Mouse (Mus musculus) cerebellum, postnatal 36 days (tissue): ENCODE results near the gene Mark3.
A peak's percentile ranks its signal among the peaks of the same experiment; 100 is the strongest.

Experiments used
- DNase-seq, 2 experiments: peaks; one replicate each; pipeline ENCODE4 v3.0.0; 2021 to 2022; ENCODE audit warnings: mixed read lengths in 2 of 2

The Mark3 gene

DNA sequence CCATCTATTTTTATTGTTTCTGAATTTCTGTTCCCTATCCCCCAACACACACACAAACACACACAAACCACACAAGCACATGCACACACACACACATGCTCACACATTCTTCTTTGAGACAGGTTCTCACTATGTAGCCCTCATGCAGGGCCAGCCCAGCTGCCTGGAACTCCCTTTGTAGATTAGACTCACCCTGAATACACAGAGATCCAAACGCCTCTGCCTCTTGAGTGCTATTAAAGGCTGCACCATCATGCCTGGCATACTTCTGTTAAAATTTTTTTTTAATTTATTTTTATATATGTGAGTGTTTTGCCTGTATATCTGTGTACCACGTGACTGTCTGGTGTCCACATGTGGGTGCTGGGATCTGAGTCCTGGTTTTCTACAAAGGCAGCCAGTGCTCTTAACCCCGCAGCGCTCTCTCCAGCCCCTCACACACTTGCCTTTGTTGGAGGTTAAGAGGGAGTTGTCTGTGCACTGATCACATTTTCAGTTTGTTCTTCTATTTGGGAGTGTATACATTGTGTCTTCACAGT is 12.0 kb upstream of the Mark3 start:
- DNase-seq: no peak

GRCm38 (mm10) chr12:111563076-111563629 is 11.2 kb upstream of the Mark3 start:
- no peak for DNase-seq

DNA sequence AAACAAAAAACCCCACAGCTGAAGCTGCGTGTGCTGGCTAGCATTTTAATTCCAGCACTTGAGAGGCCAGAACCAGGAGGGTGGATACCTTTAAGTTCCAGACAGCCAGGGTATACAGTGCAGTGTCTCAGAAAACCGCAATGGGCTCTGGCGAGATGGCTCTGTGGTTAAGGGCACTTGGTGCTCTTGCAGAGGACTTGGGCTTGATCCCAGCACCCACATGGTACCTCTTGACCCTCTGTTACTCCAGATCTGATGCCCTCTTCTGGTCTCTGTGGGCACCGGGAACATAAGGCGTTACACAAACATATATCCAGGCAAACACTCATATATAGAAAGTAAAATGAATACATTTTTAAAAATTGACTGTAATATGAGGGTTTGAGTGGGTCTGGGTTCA is 9.0 kb upstream of the Mark3 start:
- no peak for DNase-seq

DNA sequence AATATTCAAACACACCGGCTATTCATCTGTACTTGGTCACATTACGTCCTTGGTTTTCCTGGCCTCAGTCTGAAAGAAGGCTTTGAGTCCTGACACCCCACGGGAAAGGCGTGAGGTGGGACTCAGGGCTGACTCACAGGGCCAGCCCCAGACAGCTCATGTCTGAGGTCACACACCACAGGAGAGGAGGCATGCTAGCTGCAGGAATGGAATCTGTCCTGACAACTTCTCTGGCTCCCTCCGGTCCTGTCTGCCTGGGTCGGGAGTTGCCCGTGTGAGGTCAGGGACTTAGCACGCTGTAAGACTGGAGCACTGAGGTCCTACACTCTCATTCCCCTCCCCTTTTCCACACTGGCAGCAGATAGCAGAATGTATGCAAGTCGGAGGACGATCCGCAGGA is 5.5 kb upstream of the Mark3 start:
- DNase-seq: no peak

DNA sequence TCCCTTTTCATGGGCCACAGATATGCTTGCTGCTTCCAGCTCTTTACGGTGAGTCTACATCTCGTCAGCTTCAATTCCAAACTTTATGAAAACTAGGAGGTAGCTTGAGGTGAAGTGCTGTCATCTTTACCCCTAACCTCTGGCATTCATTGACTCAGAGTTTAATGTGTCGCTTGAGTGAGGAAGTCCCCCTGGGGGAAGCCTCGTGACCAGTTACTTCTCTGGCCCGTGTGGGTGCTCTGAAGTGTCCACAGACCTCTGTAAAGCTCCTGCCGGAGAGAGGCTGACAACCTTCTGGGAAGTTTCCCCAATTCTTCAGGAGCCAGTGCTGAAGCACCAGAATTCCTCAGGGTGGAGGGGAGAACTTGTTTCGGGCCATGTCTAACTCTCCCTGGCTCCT is 1.9 kb upstream of the Mark3 start:
- DNase-seq: no peak

DNA sequence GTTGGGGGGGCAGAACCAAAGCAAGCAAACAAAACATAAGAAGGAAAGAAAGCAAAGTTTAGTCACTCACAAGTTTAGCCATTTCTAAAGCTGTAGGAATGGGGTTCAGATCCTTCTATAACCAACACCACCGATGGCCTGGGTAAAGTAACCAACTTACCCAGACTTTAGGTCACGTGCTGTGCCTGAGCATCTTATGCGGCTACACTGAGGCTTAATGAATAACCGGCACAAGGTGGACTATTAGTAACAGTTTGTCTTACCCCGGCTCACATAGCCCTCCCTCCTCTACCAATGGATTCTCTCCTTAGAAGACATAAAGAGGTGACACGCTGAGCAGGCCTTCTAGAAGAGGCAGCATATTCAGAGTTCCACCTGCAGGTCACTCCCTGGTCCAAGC is 1.0 kb upstream of the Mark3 start:
- DNase-seq: peak in 1 of 2 experiments; percentile 16

- DNase-seq: peak; percentile 49 to 54
Measured at GRCm38 (mm10) chr12:111574887-111575838, 840 bp downstream of the Mark3 start.

DNA sequence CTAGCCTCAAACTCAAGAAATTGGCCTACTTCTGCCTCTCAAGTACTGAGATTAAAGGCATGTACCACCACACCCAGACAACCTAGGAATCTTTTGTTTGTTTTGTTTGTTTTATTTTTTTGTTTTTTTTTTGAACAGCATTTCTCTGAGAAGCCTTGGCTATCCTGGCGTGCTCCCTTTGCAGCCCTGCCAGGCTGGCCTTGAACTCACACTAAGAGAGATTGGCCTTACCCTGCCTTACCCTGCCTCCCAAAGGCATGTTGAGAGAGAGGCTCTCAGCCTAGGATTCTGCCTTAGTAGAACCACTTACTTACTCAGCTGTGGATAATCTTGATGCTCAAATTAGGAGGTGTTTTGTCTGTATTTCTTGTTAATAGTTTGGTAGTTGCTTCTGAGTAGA is 8.7 kb downstream of the Mark3 start:
- DNase-seq: no peak

GRCm38 (mm10) chr12:111584401-111584800 is 10.1 kb downstream of the Mark3 start:
- no peak for DNase-seq

DNA sequence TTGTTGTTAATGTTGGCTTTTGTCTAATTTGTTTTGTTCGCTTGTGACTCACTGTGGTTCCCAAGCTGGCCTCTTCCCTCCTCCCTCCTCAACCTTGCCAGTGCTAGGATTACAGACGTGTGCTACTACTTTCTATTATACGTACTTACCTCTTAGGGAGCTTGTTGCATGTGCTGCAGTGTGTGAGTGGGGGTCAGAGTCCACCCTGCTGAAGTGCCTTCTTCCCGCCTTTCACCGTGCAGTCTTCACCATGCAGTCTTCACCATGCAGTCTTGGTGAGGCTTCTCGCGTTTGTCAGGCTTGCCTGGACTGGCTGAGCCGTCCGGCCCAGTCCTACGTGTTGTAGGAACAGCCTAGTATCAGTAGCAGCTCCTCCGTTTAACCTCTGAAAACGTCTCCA is 12.9 kb downstream of the Mark3 start:
- DNase-seq: no peak

DNA sequence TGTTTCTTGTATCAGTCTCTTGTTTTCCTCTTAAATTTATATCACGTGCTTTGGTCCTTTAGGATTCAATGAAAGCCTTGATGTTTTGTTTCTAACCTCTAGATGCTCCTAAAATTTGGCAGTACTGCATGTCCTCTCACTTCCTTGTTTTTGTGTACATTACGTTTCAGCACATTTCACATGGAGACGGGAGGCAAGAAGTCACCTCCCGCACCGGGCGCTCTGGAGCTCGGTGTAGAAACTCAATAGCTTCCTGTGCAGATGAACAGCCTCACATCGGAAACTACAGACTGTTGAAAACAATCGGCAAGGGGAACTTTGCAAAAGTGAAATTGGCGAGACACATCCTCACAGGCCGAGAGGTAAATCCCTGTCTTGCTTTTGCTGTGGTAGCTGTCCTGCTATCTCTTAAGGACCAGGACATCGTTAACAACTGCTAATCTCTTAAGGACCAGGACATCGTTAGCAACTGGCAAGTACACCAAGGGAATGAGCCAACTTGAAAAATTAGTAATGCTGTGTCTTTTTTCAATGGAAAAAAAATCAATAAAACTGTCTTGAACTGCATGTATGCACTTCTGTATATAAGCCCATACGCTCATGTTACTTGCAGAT is 18.2 kb downstream of the Mark3 start:
- no peak for DNase-seq

- DNase-seq: peak in 1 of 2 experiments; percentile 20
Measured at GRCm38 (mm10) chr12:111593775-111594174, 19.5 kb downstream of the Mark3 start.

- DNase-seq: no peak
Measured at GRCm38 (mm10) chr12:111597310-111597709, 23.0 kb downstream of the Mark3 start.

DNA sequence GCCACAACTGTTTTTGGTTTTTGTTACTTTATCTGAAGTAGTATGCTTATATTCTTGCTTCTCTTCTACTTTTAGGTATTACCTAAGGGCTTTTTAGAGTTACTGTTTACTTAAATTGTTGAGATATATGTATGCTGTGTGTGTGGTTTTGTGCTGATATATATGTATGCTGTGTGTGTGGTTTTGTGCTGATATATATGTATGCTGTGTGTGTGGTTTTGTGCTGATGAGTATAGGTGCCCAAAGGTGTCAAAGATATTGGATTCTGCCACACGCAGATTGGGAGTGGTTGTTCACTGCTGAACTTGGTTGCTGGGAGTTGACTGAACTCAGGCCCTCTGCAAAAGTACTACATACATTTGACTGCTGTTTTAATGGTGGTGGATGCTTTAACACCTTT is 24.6 kb downstream of the Mark3 start:
- DNase-seq: no peak

DNA sequence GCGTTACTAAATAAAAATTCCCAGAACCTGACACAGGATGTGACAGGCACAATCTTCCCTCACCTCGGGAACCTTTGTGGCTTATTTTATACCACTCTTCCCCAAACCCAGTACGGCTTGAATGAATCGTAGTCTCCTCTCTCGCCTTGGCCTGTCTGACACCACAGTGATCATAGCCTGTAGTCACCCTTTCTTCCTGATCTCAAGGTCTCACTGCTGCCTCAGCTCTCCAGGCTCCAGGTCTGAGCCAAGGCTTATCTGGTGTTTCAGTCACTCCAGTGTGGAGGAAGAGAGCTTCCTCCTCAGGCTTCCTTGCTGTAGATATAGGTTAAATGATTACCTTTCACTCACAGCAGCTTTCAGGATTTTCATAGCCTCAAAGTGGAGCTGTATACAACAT is 25.3 kb downstream of the Mark3 start:
- DNase-seq: no peak

GRCm38 (mm10) chr12:111603871-111604270 is 29.5 kb downstream of the Mark3 start:
- no peak for DNase-seq

GRCm38 (mm10) chr12:111605619-111606018 is 31.3 kb downstream of the Mark3 start:
- DNase-seq: no peak

DNA sequence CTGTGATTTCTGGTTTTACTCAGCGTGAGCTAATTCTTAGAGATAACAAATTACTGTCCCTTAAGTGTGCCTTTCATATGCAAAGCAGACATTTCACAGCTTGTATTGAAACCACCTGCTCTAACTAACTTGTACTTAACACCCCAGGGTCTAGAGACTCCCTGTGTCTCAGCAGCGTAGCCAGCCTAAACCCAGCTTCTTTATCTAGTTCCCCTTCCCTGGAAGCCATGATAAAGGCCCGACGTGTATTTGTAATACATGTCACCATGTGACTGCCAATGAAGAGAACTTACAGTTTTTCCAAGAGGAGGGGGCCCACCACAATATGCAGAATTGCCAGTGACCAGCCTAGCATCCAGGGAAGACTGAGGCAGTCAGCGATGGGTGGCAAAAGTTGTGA is 33.7 kb downstream of the Mark3 start:
- DNase-seq: no peak

- DNase-seq: no peak
Measured at GRCm38 (mm10) chr12:111614475-111615141, 40.3 kb downstream of the Mark3 start.

GRCm38 (mm10) chr12:111618266-111618665 is 43.9 kb downstream of the Mark3 start:
- no peak for DNase-seq

- peak; percentile 66 to 68 for DNase-seq
Measured at GRCm38 (mm10) chr12:111648061-111648645, 73.8 kb downstream of the Mark3 start.

DNA sequence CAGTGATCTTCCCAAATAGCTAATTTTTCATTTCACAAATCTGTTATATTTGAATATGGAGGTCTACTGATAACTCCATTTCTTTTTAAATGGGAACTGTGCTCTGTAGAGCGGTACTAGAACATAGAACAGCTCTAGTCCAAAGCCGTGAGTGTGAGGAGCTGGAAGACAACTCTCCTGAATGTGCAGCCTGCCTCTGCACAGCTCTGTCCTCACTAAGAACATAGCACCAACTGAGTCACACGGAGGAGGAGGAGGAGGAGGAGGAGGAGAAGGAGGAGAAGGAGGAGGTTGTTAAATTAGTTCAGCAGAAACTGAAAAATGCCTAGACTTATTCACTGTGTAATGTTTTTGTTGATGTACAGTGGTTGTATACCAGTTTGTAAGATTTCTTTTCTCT is 78.6 kb downstream of the Mark3 start:
- DNase-seq: no peak

- peak; percentile 81 to 83 for DNase-seq
Measured at GRCm38 (mm10) chr12:111653434-111653833, 79.1 kb downstream of the Mark3 start.
